Mouse (Mus musculus) layer of hippocampus, adult 9-11 months (tissue): ENCODE measurements around the gene 1700019A02Rik.

Source experiments
- DNase-seq: peaks from one replicate; pipeline ENCODE4 v3.0.0; 2022

1700019A02Rik gene

GRCm38 (mm10) chr1:53187536-53187935 lies at the start of gene 1700019A02Rik:
1700019A02Rik (minus strand) TSS chr1:53187636.
- DNase-seq, result no peak

- DNase-seq, result no peak
Measured at GRCm38 (mm10) chr1:53226063-53226462, 38.6 kb upstream of the 1700019A02Rik start.

GRCm38 (mm10) chr1:53225616-53226015 lies 38.2 kb upstream of the 1700019A02Rik start:
- no peak for DNase-seq

DNA sequence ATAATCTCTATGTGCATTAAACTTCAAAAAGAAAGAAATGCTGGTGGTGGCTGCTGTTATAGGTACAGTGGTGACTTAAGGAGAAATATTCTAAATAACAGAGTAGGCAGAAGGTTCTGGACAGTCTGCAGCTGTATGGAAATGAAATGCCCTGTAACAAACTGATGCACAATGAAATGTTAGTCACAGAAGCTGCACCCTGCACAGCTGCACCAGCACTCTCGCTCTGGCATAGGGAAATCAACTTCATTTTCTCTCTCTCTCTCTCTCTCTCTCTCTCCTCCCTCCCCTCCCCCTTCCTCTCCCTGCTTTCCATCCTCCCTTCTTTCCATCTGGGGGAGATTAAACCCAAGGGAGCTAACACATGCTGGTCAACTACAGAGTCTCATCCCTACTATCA lies 37.3 kb upstream of the 1700019A02Rik start:
- DNase-seq, result no peak

GRCm38 (mm10) chr1:53210136-53210535 lies 22.7 kb upstream of the 1700019A02Rik start:
- no peak for DNase-seq

GRCm38 (mm10) chr1:53203902-53204301 lies 16.5 kb upstream of the 1700019A02Rik start:
- DNase-seq, result no peak

GRCm38 (mm10) chr1:53201630-53202199 lies 14.3 kb upstream of the 1700019A02Rik start:
- no peak for DNase-seq

- no peak for DNase-seq
Measured at GRCm38 (mm10) chr1:53194536-53194935, 7.1 kb upstream of the 1700019A02Rik start.

GRCm38 (mm10) chr1:53191234-53191633 lies 3.8 kb upstream of the 1700019A02Rik start:
- DNase-seq, result no peak

DNA sequence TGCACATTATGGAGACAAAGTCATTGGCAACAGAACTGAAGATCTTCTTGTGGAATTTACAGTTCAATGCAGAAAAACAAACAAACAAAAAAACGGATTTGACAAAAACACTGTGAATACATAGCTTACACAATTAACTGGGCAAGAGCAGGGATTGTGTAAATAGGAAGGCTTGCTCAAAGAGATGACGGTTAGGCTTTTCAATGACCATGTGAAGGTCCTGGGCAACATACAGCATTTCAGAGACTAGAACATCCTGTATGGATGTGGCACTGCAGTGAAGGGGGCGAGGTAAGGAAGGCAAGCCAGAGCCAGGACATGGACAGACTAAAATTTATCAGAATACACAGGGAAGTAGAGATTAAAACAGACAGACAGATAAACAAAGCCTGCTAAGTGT lies 2.2 kb upstream of the 1700019A02Rik start:
- DNase-seq, result no peak

DNA sequence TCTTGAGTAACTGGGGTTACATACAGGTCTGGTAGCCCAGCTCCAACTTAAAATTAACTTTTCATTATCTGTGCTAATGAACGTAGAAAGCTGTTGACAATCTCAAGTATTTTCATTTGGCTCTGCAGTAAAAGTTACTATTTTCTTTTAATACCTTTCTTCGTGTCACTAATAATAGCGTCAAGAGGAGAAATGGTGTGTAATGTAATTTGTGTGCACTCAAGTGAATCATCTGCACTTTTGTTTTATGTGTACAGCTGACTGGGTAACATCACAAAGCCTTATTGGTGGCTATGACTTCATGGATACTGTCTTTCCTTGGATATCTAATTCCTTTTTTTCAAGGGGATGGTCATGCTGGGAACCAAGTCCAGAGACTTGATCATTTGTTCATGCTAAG lies 1.1 kb downstream of the 1700019A02Rik start:
- DNase-seq, result no peak

DNA sequence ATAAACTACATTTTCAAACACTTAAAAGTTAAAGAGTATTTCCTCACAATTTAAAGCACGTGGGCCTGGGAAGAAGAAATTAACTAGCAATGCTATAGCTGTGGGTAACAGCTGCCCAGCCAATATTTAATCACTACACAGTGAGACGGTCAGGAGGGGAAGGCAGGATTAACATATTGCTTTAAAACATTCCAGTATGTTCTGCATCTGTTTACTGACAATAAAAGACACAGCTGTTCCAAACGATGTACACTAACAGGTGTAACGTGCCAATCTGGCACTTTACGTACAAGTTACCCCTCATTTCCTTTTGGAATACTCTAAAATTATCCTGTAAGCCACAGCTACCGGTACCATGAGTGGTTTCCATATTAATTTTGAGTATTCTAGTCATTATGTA lies 29.7 kb downstream of the 1700019A02Rik start:
- DNase-seq, result no peak

GRCm38 (mm10) chr1:53123066-53123465 lies 64.4 kb downstream of the 1700019A02Rik start:
- no peak for DNase-seq

DNA sequence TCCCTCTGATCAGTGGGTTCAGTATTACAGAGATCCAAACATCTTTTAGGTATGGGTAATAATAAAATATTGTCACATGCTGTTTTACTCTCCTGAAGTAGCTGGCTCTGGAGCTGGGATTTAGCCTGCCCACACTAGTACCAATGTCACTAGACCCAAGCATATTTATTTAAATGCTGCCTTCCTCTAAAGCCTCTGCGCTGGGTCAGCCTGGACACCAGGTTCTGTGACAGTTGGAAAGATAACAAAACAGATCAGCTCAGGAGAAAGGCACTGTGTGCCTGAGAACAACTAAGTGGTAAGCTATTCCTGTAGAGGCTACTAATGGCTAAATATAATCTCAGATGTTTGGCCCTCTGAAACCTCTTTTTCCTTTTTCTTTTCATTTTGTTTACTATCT lies 76.9 kb downstream of the 1700019A02Rik start:
- no peak for DNase-seq
